Mouse (Mus musculus) erythroblast, embryonic 14.5 days (primary cell): ENCODE data around the gene Gdi2. TPM values are rescaled to one million over a fixed set of nuclear protein-coding genes. Genes with fewer than 3 reads are reported as not detected.
A peak's percentile ranks its signal among the peaks of the same experiment; 100 is the strongest.
"Not testable (repeated sequence)": the region's sequence is repeated elsewhere in the genome, so short reads cannot be mapped to it uniquely, and the experiment has no call there.

Experiments
- H3K27me3 ChIP-seq: 2 replicates; pipeline ENCODE4 v1.6.1; 2012; ENCODE audit warnings: inconsistent platforms; ENCODE audit not compliant: control insufficient read depth
- H3K36me3 ChIP-seq: 2 replicates; pipeline ENCODE4 v1.6.1; 2012; ENCODE audit warnings: mild to moderate bottlenecking, inconsistent platforms; ENCODE audit not compliant: control insufficient read depth
- H3K4me1 ChIP-seq: 2 replicates; pipeline ENCODE4 v1.6.1; 2012; ENCODE audit warnings: inconsistent platforms; ENCODE audit not compliant: control insufficient read depth
- H3K4me3 ChIP-seq: replicated peaks from 2 replicates; pipeline ENCODE3; 2012; ENCODE audit warnings: moderate library complexity, mild to moderate bottlenecking, inconsistent platforms
- H3K9me3 ChIP-seq: 2 replicates; pipeline ENCODE4 v1.6.1; 2012; ENCODE audit warnings: low read length, inconsistent platforms, mixed read lengths; ENCODE audit not compliant: control insufficient read depth
- GATA1 ChIP-seq: IDR thresholded peaks from 2 replicates; pipeline ENCODE4 v1.6.1; 2012; ENCODE audit warnings: low read length, inconsistent platforms, mixed read lengths
- TAL1 ChIP-seq: IDR thresholded peaks from 3 replicates; pipeline ENCODE4 v1.6.1; 2012; ENCODE audit warnings: low read length, inconsistent platforms, mixed read lengths
- polyA plus RNA-seq: library from polyadenylated mRNA; stranded (reverse); fragments of >175 nt; gene quantifications from 2 replicates; pipeline ENCODE4 v1.2.3, GENCODE M21; 2012

Gdi2 gene
- 6.2 and 7.3 TPM in 2 replicates for polyA plus RNA-seq

- Histone ChIP-seq H3K36me3 (peaks cover 7% of the 10 kb centered on the region), H3K9me3 (no peaks in the 10 kb centered on the region), H3K4me3 (peak within 1 kb of the TSS; percentile 89), H3K4me1 (peaks cover 35% of the 10 kb centered on the region), H3K27me3 (no peaks in the 10 kb centered on the region)
- TF ChIP-seq GATA1 = no peak
Measured at GRCm38 (mm10) chr13:3537594-3538222, at the start of gene Gdi2. Gene Gdi2, plus strand, starts transcription at chr13:3538063.

DNA sequence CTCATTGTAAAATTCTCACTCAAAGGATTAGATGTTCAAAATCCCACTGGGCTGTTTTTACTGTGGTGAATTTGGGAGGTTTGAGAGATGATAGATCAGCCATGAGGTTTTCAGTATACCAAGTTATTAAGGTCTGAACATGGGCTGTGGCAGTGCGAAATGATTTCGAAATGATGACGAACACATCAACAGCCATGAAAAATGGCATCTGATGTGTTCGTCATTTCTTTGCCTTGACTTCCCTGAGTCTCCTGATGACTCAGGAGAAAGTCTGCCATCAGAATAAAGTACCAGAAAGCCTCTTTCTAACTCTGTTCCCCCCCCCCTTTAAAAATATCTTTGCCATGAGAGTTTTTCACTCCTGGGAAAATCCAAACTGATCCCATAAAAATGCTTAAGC, 42.3 kb upstream of the Gdi2 start:
- Histone ChIP-seq H3K36me3 (no peaks in the 10 kb centered on the region), H3K9me3 (no peaks in the 10 kb centered on the region), H3K27me3 (no peaks in the 10 kb centered on the region), H3K4me3 (no peak overlapping the region), H3K4me1 (no peaks in the 10 kb centered on the region)
- TF ChIP-seq TAL1 (no peak), GATA1 (no peak)

DNA sequence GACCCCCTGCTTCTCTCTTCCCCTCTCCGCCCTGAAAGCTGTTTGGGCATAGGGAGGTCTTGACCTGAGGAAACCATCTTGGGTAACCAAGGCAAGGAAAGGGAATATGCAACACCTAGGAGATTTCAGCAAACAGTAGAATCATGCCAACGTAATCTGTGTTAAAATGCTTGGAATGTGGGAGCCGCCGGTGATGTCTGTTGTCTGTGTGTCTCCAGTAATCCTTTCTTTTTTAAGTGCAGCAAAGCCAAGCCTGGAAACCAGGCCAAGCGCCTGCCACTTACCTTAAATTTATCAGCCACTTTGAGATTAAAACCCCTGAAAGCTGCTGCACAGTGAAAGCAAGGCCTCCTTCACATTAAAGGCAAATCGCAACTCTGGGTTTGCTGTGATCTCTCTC, 36.8 kb upstream of the Gdi2 start:
- not testable (repeated sequence) for H3K9me3 ChIP-seq, H3K4me3 ChIP-seq, H3K36me3 ChIP-seq, H3K27me3 ChIP-seq, H3K4me1 ChIP-seq

GRCm38 (mm10) chr13:3515351-3515750, 22.5 kb upstream of the Gdi2 start:
- H3K9me3 ChIP-seq, H3K27me3 ChIP-seq, H3K4me3 ChIP-seq, H3K4me1 ChIP-seq, H3K36me3 ChIP-seq: not testable (repeated sequence)

DNA sequence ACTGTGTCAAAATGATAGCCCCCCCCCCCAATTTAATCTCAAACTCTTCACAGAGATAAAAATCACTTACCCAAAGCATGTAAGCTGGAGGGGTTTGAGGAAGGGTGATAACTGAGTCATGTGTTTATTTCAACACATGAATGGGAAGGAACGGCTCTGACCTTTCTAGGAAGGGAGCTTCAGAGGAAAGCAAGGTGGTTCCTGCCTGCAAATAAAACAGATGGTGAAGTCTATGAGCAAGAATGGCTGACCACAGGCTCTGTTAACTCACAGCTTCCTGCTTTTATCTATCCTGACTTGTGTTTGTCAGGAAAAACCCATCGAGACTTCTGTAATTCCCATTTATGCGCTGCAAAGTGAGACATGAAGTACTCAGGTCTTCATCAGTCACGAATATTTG, 18.5 kb upstream of the Gdi2 start:
- not testable (repeated sequence) for H3K27me3 ChIP-seq, H3K4me3 ChIP-seq, H3K9me3 ChIP-seq, H3K4me1 ChIP-seq, H3K36me3 ChIP-seq

- not testable (repeated sequence) for H3K27me3 ChIP-seq, H3K36me3 ChIP-seq, H3K4me3 ChIP-seq, H3K9me3 ChIP-seq, H3K4me1 ChIP-seq
Measured at GRCm38 (mm10) chr13:3519994-3520393, 17.9 kb upstream of the Gdi2 start.

DNA sequence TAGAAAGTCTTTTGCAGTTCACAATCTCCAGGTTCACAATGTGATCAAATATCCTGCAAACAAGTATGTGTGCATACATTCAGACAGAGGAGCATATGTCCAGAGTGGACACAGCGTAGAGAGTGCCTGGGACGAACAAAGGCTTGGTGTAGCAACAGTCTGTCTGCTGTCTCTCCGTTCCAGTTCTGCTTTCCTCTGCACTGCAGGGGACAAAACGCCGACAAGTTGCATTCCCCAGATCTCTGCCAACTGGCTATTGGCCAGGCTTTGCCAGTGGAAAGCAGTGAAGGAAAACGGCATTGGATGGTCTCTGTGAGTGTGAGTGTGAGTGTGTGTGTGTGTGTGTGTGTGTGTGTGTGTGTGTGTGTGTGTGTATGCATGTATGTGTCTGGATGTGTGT, 14.4 kb upstream of the Gdi2 start:
- no peak overlapping the region for H3K4me3 ChIP-seq
- no peaks in the 10 kb centered on the region for H3K27me3 ChIP-seq
- no peaks in the 10 kb centered on the region for H3K4me1 ChIP-seq
- no peak for TF ChIP-seq TAL1
- TF ChIP-seq GATA1 = no peak
- no peaks in the 10 kb centered on the region for H3K9me3 ChIP-seq
- no peaks in the 10 kb centered on the region for H3K36me3 ChIP-seq

DNA sequence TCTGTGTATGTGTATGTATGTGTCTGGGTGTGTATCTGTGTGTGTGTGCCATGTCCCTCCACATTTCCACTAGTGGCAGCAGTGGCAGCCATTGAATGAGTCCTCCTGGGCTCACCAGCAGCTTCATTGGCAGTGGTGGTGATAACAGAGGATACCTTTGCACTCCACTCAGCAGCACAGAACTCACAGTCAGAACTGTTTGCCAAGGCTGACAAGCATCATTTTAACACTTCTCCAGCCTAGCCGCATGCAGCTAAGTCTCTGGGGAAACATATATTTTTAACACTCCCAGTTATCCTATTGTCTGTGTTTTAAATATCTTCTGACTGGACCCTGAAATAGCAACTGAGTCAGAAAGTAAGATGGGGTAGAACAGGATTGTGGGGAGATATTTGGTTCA, 13.9 kb upstream of the Gdi2 start:
- Histone ChIP-seq H3K27me3 (no peaks in the 10 kb centered on the region), H3K9me3 (no peaks in the 10 kb centered on the region), H3K4me1 (no peaks in the 10 kb centered on the region), H3K4me3 (no peak overlapping the region), H3K36me3 (no peaks in the 10 kb centered on the region)
- TF ChIP-seq TAL1 (no peak), GATA1 (no peak)

GRCm38 (mm10) chr13:3525611-3526051, 12.2 kb upstream of the Gdi2 start:
- no peaks in the 10 kb centered on the region for H3K36me3 ChIP-seq
- no peaks in the 10 kb centered on the region for H3K27me3 ChIP-seq
- TF ChIP-seq TAL1 = no peak
- TF ChIP-seq GATA1 = no peak
- no peak overlapping the region for H3K4me3 ChIP-seq
- H3K9me3 ChIP-seq = no peaks in the 10 kb centered on the region
- H3K4me1 ChIP-seq = peaks cover 2% of the 10 kb centered on the region; the same call in 1 of the 2 replicates

- Histone ChIP-seq H3K9me3 (no peaks in the 10 kb centered on the region), H3K4me1 (peaks cover 2% of the 10 kb centered on the region; the same call in 1 of the 2 replicates), H3K4me3 (no peak overlapping the region), H3K36me3 (no peaks in the 10 kb centered on the region), H3K27me3 (no peaks in the 10 kb centered on the region)
- TF ChIP-seq TAL1 (no peak), GATA1 (no peak)
Measured at GRCm38 (mm10) chr13:3526328-3526727, 11.5 kb upstream of the Gdi2 start.
